Mouse (Mus musculus): ENCODE data around the gene Cul9. TPM values are rescaled to one million over a fixed set of nuclear protein-coding genes. Genes with fewer than 3 reads are reported as not detected.

The Cul9 gene
- total and polyA plus RNA-seq, 2 experiments from 2014 or later, result 13.7 to 44.4 TPM

DNA sequence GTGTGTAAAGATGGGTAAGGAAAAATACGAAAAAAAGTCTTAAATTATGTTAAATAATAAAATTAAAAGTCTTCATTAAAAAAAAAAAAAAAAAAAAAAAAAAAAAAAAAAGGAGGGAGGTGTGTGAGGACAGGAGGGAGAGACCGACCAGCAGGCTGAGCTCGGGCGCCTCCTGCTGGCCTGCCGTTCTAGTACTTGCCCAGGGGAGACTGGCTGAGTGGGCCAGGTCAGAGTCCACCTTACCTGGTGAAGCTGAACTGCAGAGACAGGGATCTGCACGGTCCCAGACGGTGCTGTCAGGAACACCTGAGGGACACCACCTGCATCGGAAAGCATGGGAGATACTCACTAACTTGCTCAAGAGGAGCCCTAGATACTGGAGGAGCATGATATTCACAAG, 3.0 kb upstream of the Cul9 start:
- H3K4me2 ChIP-seq (ENCODE audit: low read depth), result no peak overlapping the region
- 25% methylated on average over 8 of the region's 8 CpGs for WGBS
- peak; percentile 63 for TF ChIP-seq CTCF (IDR thresholded peaks at IDR 0.05; ENCODE audit: low read depth)
- peaks cover 38% of the 10 kb centered on the region for H3K36me3 ChIP-seq (ENCODE audit: insufficient read depth)
- ATAC-seq, result no peak
- H3K9me3 ChIP-seq (ENCODE audit: low read length), result no peaks in the 10 kb centered on the region
- no peak overlapping the region for H3K9ac ChIP-seq
- H3K27ac ChIP-seq (ENCODE audit: low read depth, low read length), result no peak overlapping the region
- no peak overlapping the region for H3K4me3 ChIP-seq (ENCODE audit: low read depth, low read length)
- H3K4me1 ChIP-seq (ENCODE audit: insufficient read depth), result peaks cover 18% of the 10 kb centered on the region
- DNase-seq, result peak; percentile 36
- no peaks in the 10 kb centered on the region for H3K27me3 ChIP-seq (ENCODE audit: insufficient read depth, low read length)

DNA sequence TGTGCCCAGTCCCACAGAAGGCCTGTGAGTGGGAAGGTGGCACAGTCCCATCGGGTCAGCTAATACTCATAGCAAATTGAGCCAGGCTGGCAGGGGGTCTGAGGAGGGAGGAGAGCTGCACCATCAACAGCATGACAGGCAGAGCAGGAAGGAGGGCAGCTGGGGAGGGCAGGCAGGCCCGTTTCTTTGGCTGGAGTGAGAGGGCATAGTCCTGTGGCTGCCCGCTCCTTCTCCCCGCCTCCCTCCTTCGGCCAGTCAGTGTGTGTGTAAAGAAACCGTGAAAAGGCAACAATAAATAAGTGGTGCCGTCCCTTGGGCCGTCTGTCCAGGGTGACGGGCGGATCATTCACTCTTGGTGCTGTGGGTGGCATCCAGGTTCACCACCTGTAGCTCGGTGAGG, 2.6 kb upstream of the Cul9 start:
- H3K27me3 ChIP-seq (ENCODE audit: insufficient read depth, low read length), result no peaks in the 10 kb centered on the region
- peaks cover 38% of the 10 kb centered on the region for H3K36me3 ChIP-seq (ENCODE audit: insufficient read depth)
- 59% methylated on average over 11 of the region's 11 CpGs for WGBS
- no peak overlapping the region for H3K9ac ChIP-seq
- no peak overlapping the region for H3K4me3 ChIP-seq (ENCODE audit: low read depth, low read length)
- H3K27ac ChIP-seq (ENCODE audit: low read depth, low read length), result no peak overlapping the region
- DNase-seq (no peak), ATAC-seq (no peak)
- no peak overlapping the region for H3K4me2 ChIP-seq (ENCODE audit: low read depth)
- H3K4me1 ChIP-seq (ENCODE audit: insufficient read depth), result peaks cover 14% of the 10 kb centered on the region
- TF ChIP-seq CTCF (IDR thresholded peaks at IDR 0.05; ENCODE audit: low read depth), result no peak
- no peaks in the 10 kb centered on the region for H3K9me3 ChIP-seq (ENCODE audit: low read length)

DNA sequence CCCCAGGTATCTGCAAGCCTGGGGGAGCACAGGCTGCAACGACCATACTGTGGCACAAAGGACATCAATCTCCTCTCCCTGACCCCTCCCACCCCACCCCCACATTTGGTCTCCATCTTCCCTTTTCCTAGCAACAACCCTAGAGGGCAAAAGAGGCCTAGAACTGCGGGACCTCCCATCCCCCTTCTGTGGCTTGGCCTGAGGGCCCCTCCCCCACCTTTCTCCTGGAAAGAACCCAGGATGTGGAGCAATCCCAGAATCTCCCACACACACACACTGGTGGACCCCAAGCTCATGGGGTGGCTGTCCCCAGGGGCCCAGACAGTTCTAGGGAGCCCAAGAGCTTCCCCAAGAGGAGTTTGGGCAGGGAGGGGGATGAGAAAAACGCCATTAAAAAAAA, 1.7 kb upstream of the Cul9 start:
- no peak overlapping the region for H3K4me3 ChIP-seq (ENCODE audit: low read depth, low read length)
- peaks cover 43% of the 10 kb centered on the region for H3K36me3 ChIP-seq (ENCODE audit: insufficient read depth)
- no peak for TF ChIP-seq CTCF (IDR thresholded peaks at IDR 0.05; ENCODE audit: low read depth)
- DNase-seq, result no peak
- no peaks in the 10 kb centered on the region for H3K9me3 ChIP-seq (ENCODE audit: low read length)
- no peak overlapping the region for H3K27ac ChIP-seq (ENCODE audit: low read depth, low read length)
- H3K27me3 ChIP-seq (ENCODE audit: insufficient read depth, low read length), result no peaks in the 10 kb centered on the region
- no peak for ATAC-seq
- 32% methylated on average over 3 of the region's 3 CpGs for WGBS
- H3K9ac ChIP-seq, result no peak overlapping the region
- H3K4me2 ChIP-seq (ENCODE audit: low read depth), result no peak overlapping the region
- H3K4me1 ChIP-seq (ENCODE audit: insufficient read depth), result peaks cover 5% of the 10 kb centered on the region

DNA sequence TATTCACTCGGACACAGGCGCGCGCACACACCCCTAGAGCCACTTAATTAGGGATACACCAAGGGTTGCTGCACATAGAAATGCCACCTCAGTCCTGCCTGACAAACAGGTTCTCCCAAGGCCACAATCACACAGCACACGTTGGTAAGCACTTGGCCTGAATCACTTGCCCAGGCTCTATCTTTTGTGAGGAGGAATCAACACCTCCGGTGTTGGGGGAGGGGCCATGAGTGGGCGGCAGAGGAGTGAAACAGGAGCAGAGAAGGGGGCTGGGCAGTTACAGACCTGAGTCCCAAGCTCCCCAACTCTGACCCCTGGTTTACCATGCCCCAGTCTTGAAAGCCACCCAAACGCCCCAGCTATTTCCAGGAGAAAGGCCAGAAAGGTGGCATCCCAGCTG, 807 bp upstream of the Cul9 start:
- Histone ChIP-seq H3K9me3 (ENCODE audit: low read length) (no peaks in the 10 kb centered on the region), H3K36me3 (ENCODE audit: insufficient read depth) (peaks cover 42% of the 10 kb centered on the region), H3K27ac (ENCODE audit: low read depth, low read length) (no peak overlapping the region), H3K4me2 (ENCODE audit: low read depth) (no peak overlapping the region), H3K27me3 (ENCODE audit: insufficient read depth, low read length) (no peaks in the 10 kb centered on the region), H3K4me1 (ENCODE audit: insufficient read depth) (no peaks in the 10 kb centered on the region; the same call in 1 of the 2 replicates), H3K9ac (no peak overlapping the region), H3K4me3 (ENCODE audit: low read depth, low read length) (no peak overlapping the region)
- no peak for ATAC-seq
- 12% methylated on average over 8 of the region's 8 CpGs for WGBS
- DNase-seq, result no peak
- no peak for TF ChIP-seq CTCF (IDR thresholded peaks at IDR 0.05; ENCODE audit: low read depth)

DNA sequence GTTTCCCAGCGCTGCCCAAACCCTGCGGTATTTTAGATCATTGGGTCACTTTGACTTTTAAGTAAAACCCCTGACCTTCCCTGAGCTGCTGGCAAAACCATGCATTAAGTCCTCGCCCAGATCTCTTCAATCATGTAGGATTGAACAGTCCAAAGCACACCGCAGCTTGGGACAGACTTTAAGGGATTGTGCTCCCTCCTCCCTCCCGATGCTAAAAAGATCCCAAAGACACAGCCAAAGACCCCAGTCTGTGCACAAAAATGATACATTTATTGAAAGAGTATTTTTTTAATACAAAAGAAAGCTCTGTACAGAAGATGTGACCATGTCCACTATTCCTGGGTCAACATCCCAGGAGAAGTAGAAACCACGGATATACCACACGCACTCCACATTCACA, 403 bp upstream of the Cul9 start:
- WGBS, result 10% methylated on average over 7 of the region's 7 CpGs
- peak overlapping the region; percentile 90 for H3K9ac ChIP-seq
- H3K4me1 ChIP-seq (ENCODE audit: insufficient read depth), result no peaks in the 10 kb centered on the region; the same call in 1 of the 2 replicates
- ATAC-seq, result peak; percentile 2; the same call in 1 of the 2 replicates
- no peak overlapping the region for H3K27ac ChIP-seq (ENCODE audit: low read depth, low read length)
- no peak for DNase-seq
- H3K36me3 ChIP-seq (ENCODE audit: insufficient read depth), result peaks cover 42% of the 10 kb centered on the region
- no peak for TF ChIP-seq CTCF (IDR thresholded peaks at IDR 0.05; ENCODE audit: low read depth)
- no peaks in the 10 kb centered on the region for H3K9me3 ChIP-seq (ENCODE audit: low read length)
- H3K27me3 ChIP-seq (ENCODE audit: insufficient read depth, low read length), result no peaks in the 10 kb centered on the region
- H3K4me3 ChIP-seq (ENCODE audit: low read depth, low read length), result peak overlapping the region; percentile 57
- peak overlapping the region; percentile 73 for H3K4me2 ChIP-seq (ENCODE audit: low read depth)

DNA sequence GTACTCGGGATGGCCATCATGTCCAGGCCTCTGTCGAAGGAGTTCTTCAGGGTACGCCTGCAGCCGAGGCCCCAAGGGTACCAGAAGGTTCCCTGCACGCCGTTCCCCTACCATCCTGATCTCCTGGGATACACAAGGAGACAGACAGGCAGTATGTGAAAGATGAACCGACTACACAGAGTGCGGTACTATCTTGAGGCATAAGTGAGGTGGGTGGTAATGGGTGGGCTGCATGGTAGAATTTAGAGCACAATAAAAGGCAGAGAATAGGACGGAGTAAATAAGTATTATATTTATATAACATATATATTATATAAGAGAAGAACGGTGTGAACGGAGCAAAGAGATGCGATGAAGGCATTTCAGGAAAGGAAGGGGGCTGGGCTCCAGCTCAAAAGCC, 2.5 kb downstream of the Cul9 start:
- Histone ChIP-seq H3K27me3 (ENCODE audit: insufficient read depth, low read length) (no peaks in the 10 kb centered on the region), H3K4me1 (ENCODE audit: insufficient read depth) (no peaks in the 10 kb centered on the region; the same call in 1 of the 2 replicates), H3K9ac (no peak overlapping the region), H3K4me3 (ENCODE audit: low read depth, low read length) (no peak overlapping the region), H3K9me3 (ENCODE audit: low read length) (no peaks in the 10 kb centered on the region), H3K27ac (ENCODE audit: low read depth, low read length) (no peak overlapping the region), H3K4me2 (ENCODE audit: low read depth) (no peak overlapping the region), H3K36me3 (ENCODE audit: insufficient read depth) (peaks cover 45% of the 10 kb centered on the region)
- 92% methylated on average over 12 of the region's 12 CpGs for WGBS
- DNase-seq (no peak), ATAC-seq (no peak)
- no peak for TF ChIP-seq CTCF (IDR thresholded peaks at IDR 0.05; ENCODE audit: low read depth)

DNA sequence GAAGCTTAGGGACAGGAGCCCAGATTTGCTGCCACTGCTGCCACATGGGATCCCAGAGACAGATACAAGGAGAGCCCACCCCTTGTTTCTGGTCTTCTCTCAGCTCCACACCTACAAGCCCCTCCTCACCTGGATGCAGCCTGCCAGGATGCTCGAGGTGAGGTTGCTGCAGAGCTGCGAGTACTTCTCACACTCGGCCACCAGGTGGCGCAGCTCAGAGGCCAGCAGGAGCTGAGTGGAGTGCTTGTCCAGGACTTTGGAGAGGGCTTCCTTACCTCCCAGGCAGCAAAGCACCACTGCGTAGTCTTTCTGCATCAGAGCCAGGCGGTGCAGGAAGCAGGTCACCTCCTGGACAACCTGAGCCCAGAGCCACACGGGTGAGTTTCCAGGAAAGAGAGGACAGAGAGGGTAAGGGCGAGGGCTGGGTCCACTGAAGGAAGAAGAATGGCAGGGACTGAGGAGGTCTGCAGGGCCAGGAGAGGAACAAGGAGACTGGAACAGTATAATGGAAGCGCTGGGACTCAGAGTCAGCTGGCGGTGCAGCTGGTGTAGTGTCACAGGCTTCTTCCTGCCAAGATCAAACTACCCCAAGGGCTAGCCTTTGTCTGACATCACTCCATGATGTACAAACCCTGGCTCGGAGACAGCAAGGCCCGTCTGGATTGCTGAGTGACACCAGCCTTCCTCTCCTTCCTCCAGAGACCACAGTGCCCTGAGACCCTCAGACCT, 20.4 kb downstream of the Cul9 start:
- Histone ChIP-seq H3K4me3 (ENCODE audit: low read depth, low read length) (no peak overlapping the region), H3K9me3 (ENCODE audit: low read length) (no peaks in the 10 kb centered on the region), H3K27me3 (ENCODE audit: insufficient read depth, low read length) (no peaks in the 10 kb centered on the region), H3K9ac (no peak overlapping the region), H3K27ac (ENCODE audit: low read depth, low read length) (no peak overlapping the region), H3K4me1 (ENCODE audit: insufficient read depth) (no peaks in the 10 kb centered on the region), H3K36me3 (ENCODE audit: insufficient read depth) (peaks cover 56% of the 10 kb centered on the region), H3K4me2 (ENCODE audit: low read depth) (no peak overlapping the region)
- WGBS, result 35% methylated on average over 12 of the region's 12 CpGs
- peak; percentile 79 for DNase-seq
- ATAC-seq, result peak; percentile 77
- peak; percentile 98 for TF ChIP-seq CTCF (IDR thresholded peaks at IDR 0.05; ENCODE audit: low read depth)
